Mouse (Mus musculus) heart, adult 2 months (tissue): Measurements from ENCODE around the gene Snd1. TPM values are rescaled to one million over a fixed set of nuclear protein-coding genes. Genes with fewer than 3 reads are reported as not detected.

Experiments
- DNase-seq, 2 experiments: peaks; one replicate each; pipeline ENCODE4 v3.0.0; 2021
- H3K27ac ChIP-seq: fragments of 200-600 bp; 2 replicates; pipeline ENCODE4 v1.8.1; 2022
- H3K27me3 ChIP-seq: fragments of 200-500 bp; 2 replicates; pipeline ENCODE4 v1.6.1; 2012; ENCODE audit warnings: mild to moderate bottlenecking, low read length, inconsistent platforms, mixed read lengths; ENCODE audit not compliant: control insufficient read depth, insufficient read depth
- H3K36me3 ChIP-seq: fragments of 200-500 bp; 2 replicates; pipeline ENCODE4 v1.6.1; 2012; ENCODE audit warnings: low read length, inconsistent platforms; ENCODE audit not compliant: control insufficient read depth, insufficient read depth
- H3K4me1 ChIP-seq: fragments of 200-500 bp; 2 replicates; pipeline ENCODE4 v1.6.1; 2011; ENCODE audit warnings: low read length; ENCODE audit not compliant: control insufficient read depth, insufficient read depth
- H3K4me3 ChIP-seq: fragments of 200-600 bp; 2 replicates; pipeline ENCODE4 v1.8.1; 2022
- H3K79me2 ChIP-seq: fragments of 200-500 bp; replicated peaks from 2 replicates; pipeline ENCODE4 v1.6.1; 2012; ENCODE audit warnings: mild to moderate bottlenecking, inconsistent platforms, low read length, moderate library complexity, mixed read lengths; ENCODE audit not compliant: control insufficient read depth, insufficient read depth
- H3K9ac ChIP-seq: fragments of 200-500 bp; 2 replicates; pipeline ENCODE4 v1.6.1; 2012; ENCODE audit warnings: low read depth, mild to moderate bottlenecking, control low read depth, inconsistent platforms, low read length, mixed read lengths
- CTCF ChIP-seq: fragments of 200-600 bp; IDR thresholded peaks from 2 replicates; pipeline ENCODE4 v1.8.1; 2022; ENCODE audit warnings: antibody characterized with exemption, mild to moderate bottlenecking, moderate library complexity
- EP300 ChIP-seq: fragments of 200-500 bp; IDR thresholded peaks from 2 replicates; pipeline ENCODE4 v1.6.1; 2011; ENCODE audit warnings: low read depth, low read length, control low read depth; ENCODE audit not compliant: insufficient read depth
- POLR2A ChIP-seq: fragments of 200-500 bp; IDR thresholded peaks from 2 replicates; pipeline ENCODE4 v1.6.1; 2011; ENCODE audit warnings: mild to moderate bottlenecking, low read depth, low read length, control low read depth; ENCODE audit not compliant: insufficient read depth
- WGBS: fragments of 180-500 bp; shearing (Covaris S2); methylation state at CpG from one replicate; pipeline ENCODE4 v1.1.7; 2018; 5-methylcytosine and 5-hydroxymethylcytosine counted together
- intact Hi-C: fragments of 180-260 bp; cut with DNase I; formaldehyde crosslinking; loops from one replicate; pipeline ENCODE4 v1.15.1; 2025
- long read RNA-seq: library from polyadenylated mRNA; stranded (forward); transcript quantifications from one replicate; pipeline ENCODE4 v2.0.0, GENCODE M21; 2021
- polyA plus RNA-seq: library from polyadenylated mRNA; depleted of rRNA; stranded (reverse); fragments of >200 nt; gene quantifications from 2 replicates; pipeline ENCODE4 v1.2.3, GENCODE M21; 2012; rRNA removed
- total RNA-seq, 2 experiments: library from RNA; stranded (reverse); gene quantifications; 2 replicates each; pipeline ENCODE4 v1.2.3; 2021

Snd1 gene
- total RNA-seq (10 to 100 TPM; 62.4 to 74.1 TPM), polyA plus RNA-seq (39.9 and 44.9 TPM in 2 replicates)
- long read RNA-seq, transcript Snd1-201 (24 exons, 3,482 nt): major isoform, 36 of 46 reads
- long read RNA-seq, partial matches to known transcripts: 8 of 46 reads
- long read RNA-seq, other reads (novel, unspliced or antisense): 2 of 46 reads

GRCm38 (mm10) chr6:28474839-28475238 lies at the start of gene Snd1:
Snd1 (plus strand) TSS chr6:28475139.
- no peaks in the 10 kb centered on the region; the same call in 1 of the 2 replicates for H3K4me1 ChIP-seq
- WGBS: 75% methylated on average over 5 of the region's 5 CpGs
- no peaks in the 10 kb centered on the region for H3K36me3 ChIP-seq
- TF ChIP-seq POLR2A (no peak), CTCF (no peak), EP300 (no peak)
- intact Hi-C loops: no loop called here
- no peaks in the 10 kb centered on the region for H3K79me2 ChIP-seq
- H3K4me3 ChIP-seq: no peak within 1 kb of the TSS
- H3K9ac ChIP-seq: no peak within 1 kb of the TSS
- no peaks in the 10 kb centered on the region for H3K27me3 ChIP-seq
- H3K27ac ChIP-seq: no peak within 1 kb of the TSS
- DNase-seq: no peak

- TF ChIP-seq CTCF (no peak), POLR2A (no peak), EP300 (no peak)
- no peak within 1 kb of the TSS for H3K4me3 ChIP-seq
- no peaks in the 10 kb centered on the region for H3K36me3 ChIP-seq
- WGBS: 74% methylated on average over 3 of the region's 3 CpGs
- peaks cover 2% of the 10 kb centered on the region; the same call in 1 of the 2 replicates for H3K79me2 ChIP-seq
- DNase-seq: no peak
- no peak within 1 kb of the TSS for H3K9ac ChIP-seq
- no peak within 1 kb of the TSS for H3K27ac ChIP-seq
- intact Hi-C loops: no loop called here
- H3K27me3 ChIP-seq: no peaks in the 10 kb centered on the region
- peaks cover 9% of the 10 kb centered on the region for H3K4me1 ChIP-seq
Observed at GRCm38 (mm10) chr6:28427096-28427839, 47.7 kb upstream of the Snd1 start, which contains the start of gene Fscn3. Fscn3 (plus strand) TSS chr6:28427789.

GRCm38 (mm10) chr6:28428290-28428689 lies 46.6 kb upstream of the Snd1 start, which contains the start of gene Gcc1:
Gcc1 (minus strand) TSS chr6:28428390.
- no peak within 1 kb of the TSS for H3K4me3 ChIP-seq
- H3K27ac ChIP-seq: no peak within 1 kb of the TSS
- no peaks in the 10 kb centered on the region for H3K27me3 ChIP-seq
- intact Hi-C loops: no loop called here
- H3K9ac ChIP-seq: no peak within 1 kb of the TSS
- WGBS: 84% methylated on average over 3 of the region's 3 CpGs
- no peaks in the 10 kb centered on the region for H3K36me3 ChIP-seq
- H3K79me2 ChIP-seq: peaks cover 2% of the 10 kb centered on the region; the same call in 1 of the 2 replicates
- no peak for DNase-seq
- no peak for TF ChIP-seq EP300
- no peak for TF ChIP-seq CTCF
- TF ChIP-seq POLR2A: no peak
- peaks cover 7% of the 10 kb centered on the region for H3K4me1 ChIP-seq

- no peak overlapping the region for H3K4me3 ChIP-seq
- H3K27ac ChIP-seq: no peak overlapping the region
- no peak for DNase-seq
- no peaks in the 10 kb centered on the region for H3K79me2 ChIP-seq
- intact Hi-C loops: no loop called here
- 89% methylated on average over 11 of the region's 11 CpGs for WGBS
- no peaks in the 10 kb centered on the region for H3K27me3 ChIP-seq
- no peak overlapping the region for H3K9ac ChIP-seq
- H3K36me3 ChIP-seq: no peaks in the 10 kb centered on the region
- H3K4me1 ChIP-seq: peaks cover 1% of the 10 kb centered on the region; the same call in 1 of the 2 replicates
- TF ChIP-seq POLR2A: no peak
- TF ChIP-seq CTCF: no peak
- TF ChIP-seq EP300: no peak
Observed at GRCm38 (mm10) chr6:28429870-28430269, 45.1 kb upstream of the Snd1 start.

GRCm38 (mm10) chr6:28430795-28431537 lies 44.0 kb upstream of the Snd1 start:
- no peak for DNase-seq
- no peaks in the 10 kb centered on the region for H3K36me3 ChIP-seq
- TF ChIP-seq EP300 (no peak), CTCF (no peak), POLR2A (no peak)
- 69% methylated on average over 10 of the region's 10 CpGs for WGBS
- no peaks in the 10 kb centered on the region for H3K79me2 ChIP-seq
- no peak overlapping the region for H3K4me3 ChIP-seq
- intact Hi-C loops: no loop called here
- no peaks in the 10 kb centered on the region for H3K4me1 ChIP-seq
- no peak overlapping the region for H3K9ac ChIP-seq
- H3K27ac ChIP-seq: no peak overlapping the region
- H3K27me3 ChIP-seq: no peaks in the 10 kb centered on the region
